9 mouse cellular contexts compared by ENCODE assay signal in the genomic region with DNA sequence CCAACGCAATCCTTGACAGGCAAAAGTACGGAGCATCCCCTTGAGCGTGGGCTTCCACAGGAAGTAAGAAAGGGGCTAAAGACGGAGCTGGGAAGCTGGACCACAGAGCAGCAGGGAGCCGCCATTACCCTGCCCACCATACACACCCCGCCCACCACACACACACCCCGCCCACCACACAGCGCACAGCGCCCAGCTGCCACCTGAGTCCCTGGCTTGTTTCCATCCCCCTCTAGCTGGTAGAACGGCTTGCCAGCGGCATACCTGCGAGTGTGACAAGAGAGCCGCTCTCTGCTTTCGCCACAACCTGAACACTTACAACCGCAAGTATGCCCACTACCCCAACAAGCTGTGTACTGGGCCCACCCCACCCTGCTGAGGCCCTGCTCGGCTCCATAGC. TPM values are rescaled to one million over a fixed set of nuclear protein-coding genes. Genes with fewer than 3 reads are reported as not detected.
DNase-seq lines count a peak whose midpoint lies in the region; ATAC-seq and TF ChIP-seq lines count a peak whose summit lies in the region.
"Had no signal": no experiment of that assay in that cellular context is flagged by ENCODE, and none has a peak within 500 bp of the region (broad histone marks: within the 10 kb centered on the region; RNA-seq: fewer than 3 reads in every experiment).

No protein-coding gene starts in this region.

- H3K9ac ChIP-seq in kidney, postnatal 0 days (ENCODE audit: low read depth, low read length): no peak overlapping the region
- peak overlapping the region; percentile 51 for H3K9ac ChIP-seq in embryonic facial prominence, embryonic 13.5 days
- H3K9ac ChIP-seq in limb, embryonic 12.5 days (replicated peaks): no peak overlapping the region; the same call in 1 of the 2 replicates
- H3K9ac ChIP-seq in neural tube, embryonic 15.5 days (replicated peaks): no peak overlapping the region

- no peak for ATAC-seq in kidney, postnatal 0 days (replicated peaks; ENCODE audit: low FRiP score, low read depth)
- ATAC-seq in embryonic facial prominence, embryonic 13.5 days (ENCODE audit: insufficient number of reproducible peaks, insufficient read depth, low FRiP score, low TSS enrichment, low read depth): 0 out of 2 replicates have a peak, but pooled peaks have one; percentile 27
- no peak for ATAC-seq in limb, embryonic 12.5 days (ENCODE audit: insufficient number of reproducible peaks, insufficient read depth, low FRiP score, low TSS enrichment, low read depth)
- ATAC-seq in neural tube, embryonic 15.5 days (ENCODE audit: low FRiP score): no peak
- ATAC-seq in erythroblast, adult 5-6 weeks (replicated peaks; ENCODE audit: low FRiP score, poor library complexity, severe bottlenecking): no peak

- H3K4me1 ChIP-seq in kidney, postnatal 0 days (replicated peaks; ENCODE audit: insufficient read depth, low read length): peaks cover 5% of the 10 kb centered on the region; the same call in 1 of the 2 replicates
- H3K4me1 ChIP-seq in embryonic facial prominence, embryonic 13.5 days: peaks cover 8% of the 10 kb centered on the region; the same call in 1 of the 2 replicates
- H3K4me1 ChIP-seq in limb, embryonic 12.5 days (replicated peaks): peaks cover 11% of the 10 kb centered on the region
- peaks cover 9% of the 10 kb centered on the region for H3K4me1 ChIP-seq in neural tube, embryonic 15.5 days

- 11% methylated on average over 16 of the region's 16 CpGs for WGBS in kidney, postnatal 0 days
- WGBS in embryonic facial prominence, embryonic 13.5 days: 9% methylated on average over 16 of the region's 16 CpGs
- 8% methylated on average over 16 of the region's 16 CpGs for WGBS in limb, embryonic 12.5 days
- WGBS in neural tube, embryonic 15.5 days: 12% methylated on average over 14 of the region's 16 CpGs

- no peaks in the 10 kb centered on the region for H3K9me3 ChIP-seq in kidney, postnatal 0 days (replicated peaks; ENCODE audit: low read length)
- H3K9me3 ChIP-seq in embryonic facial prominence, embryonic 13.5 days: no peaks in the 10 kb centered on the region
- H3K9me3 ChIP-seq in limb, embryonic 12.5 days: no peaks in the 10 kb centered on the region
- no peaks in the 10 kb centered on the region for H3K9me3 ChIP-seq in neural tube, embryonic 15.5 days (replicated peaks)

- peak; percentile 18 for DNase-seq in kidney, postnatal 0 days (ENCODE audit: low spot score)
- DNase-seq in kidney, adult 18-20 months: no peak
- DNase-seq in testis, postnatal 14 days (ENCODE audit: low spot score): no peak
- no peak for DNase-seq in adrenal gland, postnatal 25 days

- H3K4me2 ChIP-seq in kidney, postnatal 0 days (ENCODE audit: low read length): peak overlapping the region; percentile 40
- peak overlapping the region; percentile 58 for H3K4me2 ChIP-seq in embryonic facial prominence, embryonic 13.5 days
- peak overlapping the region; percentile 53 for H3K4me2 ChIP-seq in limb, embryonic 12.5 days
- peak overlapping the region; percentile 42 for H3K4me2 ChIP-seq in neural tube, embryonic 15.5 days

- H3K4me3 ChIP-seq in kidney, postnatal 0 days (replicated peaks; ENCODE audit: low read depth, low read length): no peak overlapping the region
- peak overlapping the region; percentile 29 for H3K4me3 ChIP-seq in embryonic facial prominence, embryonic 13.5 days
- H3K4me3 ChIP-seq in limb, embryonic 12.5 days (replicated peaks): peak overlapping the region; percentile 19
- H3K4me3 ChIP-seq in neural tube, embryonic 15.5 days (replicated peaks): no peak overlapping the region

- no peaks in the 10 kb centered on the region for H3K36me3 ChIP-seq in kidney, postnatal 0 days (ENCODE audit: insufficient read depth, low read length)
- H3K36me3 ChIP-seq in embryonic facial prominence, embryonic 13.5 days: no peaks in the 10 kb centered on the region
- no peaks in the 10 kb centered on the region for H3K36me3 ChIP-seq in limb, embryonic 12.5 days
- no peaks in the 10 kb centered on the region for H3K36me3 ChIP-seq in neural tube, embryonic 15.5 days

- H3K27me3 ChIP-seq in kidney, postnatal 0 days (ENCODE audit: insufficient read depth, low read length): no peaks in the 10 kb centered on the region
- peaks cover 6% of the 10 kb centered on the region; the same call in 1 of the 2 replicates for H3K27me3 ChIP-seq in embryonic facial prominence, embryonic 13.5 days
- peaks cover 7% of the 10 kb centered on the region for H3K27me3 ChIP-seq in limb, embryonic 12.5 days
- H3K27me3 ChIP-seq in neural tube, embryonic 15.5 days (replicated peaks): 0 out of 2 replicates have a peak, but pooled peaks cover 11% of the 10 kb centered on the region

- no peak overlapping the region for H3K27ac ChIP-seq in kidney, postnatal 0 days
- H3K27ac ChIP-seq in embryonic facial prominence, embryonic 13.5 days: no peak overlapping the region
- no peak overlapping the region for H3K27ac ChIP-seq in limb, embryonic 12.5 days
- H3K27ac ChIP-seq in neural tube, embryonic 15.5 days (replicated peaks): no peak overlapping the region; the same call in 1 of the 2 replicates

- no peak for TF ChIP-seq CTCF in kidney, postnatal 0 days (IDR thresholded peaks at IDR 0.05; ENCODE audit: low read depth)

RNA-seq across cellular contexts. Expression of gene Pla2g2e, which starts 4.4 kb away (rescaled TPM):
- 0.47 TPM in 1 of 2 replicates, not detected in the other for polyA plus RNA-seq in kidney, postnatal 0 days (2015; fragmentation: Nextera tagmentation; extraction: Ambion mirVana)
- polyA plus RNA-seq in embryonic facial prominence, embryonic 13.5 days (2015; fragmentation: Nextera tagmentation; extraction: Ambion mirVana): not detected in 2 replicates
- not detected in 2 replicates for polyA plus RNA-seq in limb, embryonic 12.5 days (2016; fragmentation: Nextera tagmentation; extraction: Ambion mirVana)
- polyA plus RNA-seq in neural tube, embryonic 15.5 days (2015; fragmentation: Nextera tagmentation; extraction: Ambion mirVana): not detected in 2 replicates
- not detected in 2 replicates for total RNA-seq in erythroblast, adult 5-6 weeks (2015; ENCODE audit: low replicate concordance)
- not detected in 2 replicates for total RNA-seq in erythroblast, adult 5-6 weeks (2017; ENCODE audit: low replicate concordance)
- 1.5 TPM in 1 of 2 replicates, not detected in the other for total RNA-seq in adrenal gland, postnatal 25 days (2021)
- total RNA-seq: left cerebral cortex, adult 18-20 months had no signal

RNA-seq across cellular contexts. Expression of gene Gm13030, which starts 8.4 kb away (rescaled TPM):
- not detected in 2 replicates for polyA plus RNA-seq in kidney, postnatal 0 days (2015; fragmentation: Nextera tagmentation; extraction: Ambion mirVana)
- not detected in 2 replicates for polyA plus RNA-seq in embryonic facial prominence, embryonic 13.5 days (2015; fragmentation: Nextera tagmentation; extraction: Ambion mirVana)
- not detected in 2 replicates for polyA plus RNA-seq in limb, embryonic 12.5 days (2016; fragmentation: Nextera tagmentation; extraction: Ambion mirVana)
- polyA plus RNA-seq in neural tube, embryonic 15.5 days (2015; fragmentation: Nextera tagmentation; extraction: Ambion mirVana): not detected in 2 replicates
- 11.5 TPM in 1 of 2 replicates, not detected in the other for total RNA-seq in erythroblast, adult 5-6 weeks (2015; ENCODE audit: low replicate concordance)
- total RNA-seq in erythroblast, adult 5-6 weeks (2017; ENCODE audit: low replicate concordance): not detected in 2 replicates
- total RNA-seq in adrenal gland, postnatal 25 days (2021): not detected in 2 replicates
- total RNA-seq: left cerebral cortex, adult 18-20 months had no signal

RNA-seq across cellular contexts. Expression of gene Pla2g5, which starts 18.9 kb away (rescaled TPM):
- 0.68 and 1.0 TPM in 2 replicates for polyA plus RNA-seq in kidney, postnatal 0 days (2015; fragmentation: Nextera tagmentation; extraction: Ambion mirVana)
- 0.53 and 0.65 TPM in 2 replicates for polyA plus RNA-seq in embryonic facial prominence, embryonic 13.5 days (2015; fragmentation: Nextera tagmentation; extraction: Ambion mirVana)
- not detected in 2 replicates for polyA plus RNA-seq in limb, embryonic 12.5 days (2016; fragmentation: Nextera tagmentation; extraction: Ambion mirVana)
- polyA plus RNA-seq in neural tube, embryonic 15.5 days (2015; fragmentation: Nextera tagmentation; extraction: Ambion mirVana): 0.24 and 0.79 TPM in 2 replicates
- total RNA-seq in erythroblast, adult 5-6 weeks (2015; ENCODE audit: low replicate concordance): not detected in 2 replicates
- not detected in 2 replicates for total RNA-seq in erythroblast, adult 5-6 weeks (2017; ENCODE audit: low replicate concordance)
- total RNA-seq in adrenal gland, postnatal 25 days (2021): 10.5 and 17.1 TPM in 2 replicates

RNA-seq across cellular contexts. Expression of gene Otud3, which starts 31.6 kb away (rescaled TPM):
- 3.1 and 3.5 TPM in 2 replicates for polyA plus RNA-seq in kidney, postnatal 0 days (2015; fragmentation: Nextera tagmentation; extraction: Ambion mirVana)
- polyA plus RNA-seq in embryonic facial prominence, embryonic 13.5 days (2015; fragmentation: Nextera tagmentation; extraction: Ambion mirVana): 2.7 and 2.8 TPM in 2 replicates
- polyA plus RNA-seq in limb, embryonic 12.5 days (2016; fragmentation: Nextera tagmentation; extraction: Ambion mirVana): 3.2 and 4.4 TPM in 2 replicates
- 2.2 and 3.7 TPM in 2 replicates for polyA plus RNA-seq in neural tube, embryonic 15.5 days (2015; fragmentation: Nextera tagmentation; extraction: Ambion mirVana)
- 1.5 and 2.1 TPM in 2 replicates for total RNA-seq in erythroblast, adult 5-6 weeks (2015; ENCODE audit: low replicate concordance)
- total RNA-seq in erythroblast, adult 5-6 weeks (2017; ENCODE audit: low replicate concordance): 0.26 and 3.8 TPM in 2 replicates
- 11.7 and 13.5 TPM in 2 replicates for total RNA-seq in adrenal gland, postnatal 25 days (2021)

Comparison
In these comparisons a context has a peak if more than half of its experiments do, and no peak if none do; other contexts are left out.
1. H3K4me3 ChIP-seq: peak in embryonic facial prominence, embryonic 13.5 days (single experiment) and limb, embryonic 12.5 days (single experiment); none in kidney, postnatal 0 days (single experiment) and neural tube, embryonic 15.5 days (single experiment).
2. Peak in every context shown above with its lines, with median percentiles within 50 percentile points of each other: H3K4me2 ChIP-seq.